Mouse (Mus musculus): ENCODE results near the gene Slc7a7.

The Slc7a7 gene

GRCm38 (mm10) chr14:54324486-54324885, 93.1 kb downstream of the Slc7a7 start:
- DNase-seq (ENCODE audit: low spot score) = no peak

- DNase-seq (ENCODE audit: low spot score) = no peak
Observed at GRCm38 (mm10) chr14:54321556-54322376, 95.8 kb downstream of the Slc7a7 start.
